Mouse (Mus musculus) mature B cell (primary cell): Measurements from ENCODE around the gene Psmd9.

ENCODE experiments used
- in situ Hi-C: fragments of 300-500 bp; cut with MboI; formaldehyde crosslinking; loops from 2 replicates; pipeline ENCODE4 v1.14.3; 2019

Psmd9 gene

GRCm38 (mm10) chr5:123169284-123169683 is at the start of gene Psmd9:
Gene Psmd9, plus strand, starts transcription at chr5:123169413.
- in situ Hi-C loops, result no loop called here

DNA sequence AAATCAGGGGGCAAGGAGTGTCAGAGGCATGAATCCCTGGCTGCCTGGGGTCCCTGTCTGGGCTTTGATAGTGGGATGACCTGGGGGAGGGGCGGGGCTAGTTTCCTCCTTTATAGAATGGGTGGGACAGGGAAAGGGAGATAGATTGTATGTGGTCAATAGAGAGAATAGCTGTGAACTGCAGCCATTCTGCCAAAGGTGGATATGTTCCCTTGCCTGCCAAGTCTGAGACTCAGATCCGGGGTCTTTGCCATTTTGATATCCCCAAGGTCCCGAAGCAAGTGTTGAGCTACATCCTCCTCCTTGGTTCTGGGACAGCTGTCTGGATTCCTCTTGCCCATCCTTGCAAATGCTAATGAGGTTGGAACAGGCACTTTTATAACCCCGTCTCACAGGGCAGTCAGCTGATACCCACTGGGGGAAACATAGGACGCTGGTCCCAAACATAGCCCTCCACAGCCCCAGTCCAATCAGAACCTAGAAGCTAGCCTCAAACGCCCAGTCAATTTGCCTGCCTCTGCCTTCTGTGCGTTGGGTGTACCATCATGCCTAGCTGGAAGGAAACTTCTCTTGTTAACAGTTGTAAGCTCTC is 48.5 kb upstream of the Psmd9 start:
- in situ Hi-C loops, result no loop called here

- in situ Hi-C loops, result no loop called here
Observed at GRCm38 (mm10) chr5:123122181-123122580, 47.0 kb upstream of the Psmd9 start.

DNA sequence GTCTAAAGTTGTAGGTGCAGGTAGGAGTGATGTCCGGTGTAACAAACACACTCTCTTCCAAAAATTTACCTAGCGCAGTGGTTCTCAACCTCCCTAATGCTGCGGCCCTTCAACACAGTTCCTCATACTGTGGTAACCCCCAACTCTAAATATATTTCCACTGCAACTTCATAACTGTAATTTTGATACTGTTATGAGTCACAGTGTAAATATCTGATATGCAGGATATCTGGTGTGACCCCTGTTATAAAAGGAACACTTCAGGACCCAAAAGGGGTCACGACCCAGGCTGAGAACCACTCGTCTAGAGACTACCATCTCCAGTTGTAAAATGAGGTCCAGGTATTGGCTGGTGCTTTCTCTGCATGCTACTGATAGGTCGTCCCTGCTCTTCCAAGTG is 44.1 kb upstream of the Psmd9 start:
- in situ Hi-C loops, result no loop called here

DNA sequence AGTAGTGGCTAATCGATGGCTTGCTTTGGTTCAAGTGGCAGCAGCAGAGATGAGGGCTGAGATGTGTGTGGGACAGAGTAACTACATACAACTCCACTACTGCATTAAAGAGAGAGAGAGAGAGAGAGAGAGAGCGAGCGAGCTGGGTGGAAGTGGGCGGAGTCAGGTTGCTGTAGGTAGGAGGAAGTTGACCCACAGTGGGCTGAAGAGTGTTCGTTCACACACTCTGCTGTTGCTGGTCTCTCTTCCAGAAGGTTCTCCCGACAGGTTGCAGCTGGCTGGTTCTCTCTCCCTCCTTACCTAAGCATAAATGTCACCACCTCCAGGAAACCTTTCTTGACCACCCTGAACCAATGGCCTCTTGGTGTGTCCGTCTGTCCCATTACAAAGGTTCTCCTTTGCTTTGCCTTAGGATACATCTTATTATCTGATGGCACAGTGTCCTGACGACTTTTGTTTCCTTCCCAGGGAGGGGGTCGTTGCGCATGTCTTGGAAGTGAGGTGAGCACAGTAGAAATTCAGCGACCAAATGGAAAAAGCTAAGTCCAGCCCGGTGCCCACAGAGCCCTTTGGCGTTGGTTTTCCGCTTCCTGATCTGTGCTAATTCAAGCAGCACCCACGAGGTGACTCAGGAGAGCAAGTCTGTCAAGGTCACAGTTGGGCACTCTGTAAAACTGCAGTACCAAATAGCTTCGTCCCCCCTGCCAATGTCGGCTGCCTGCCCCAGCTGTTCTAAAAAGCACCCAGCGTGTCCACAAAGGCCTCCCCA is 43.4 kb upstream of the Psmd9 start:
- in situ Hi-C loops, result no loop called here

- in situ Hi-C loops, result no loop called here
Observed at GRCm38 (mm10) chr5:123127031-123127430, 42.2 kb upstream of the Psmd9 start.

DNA sequence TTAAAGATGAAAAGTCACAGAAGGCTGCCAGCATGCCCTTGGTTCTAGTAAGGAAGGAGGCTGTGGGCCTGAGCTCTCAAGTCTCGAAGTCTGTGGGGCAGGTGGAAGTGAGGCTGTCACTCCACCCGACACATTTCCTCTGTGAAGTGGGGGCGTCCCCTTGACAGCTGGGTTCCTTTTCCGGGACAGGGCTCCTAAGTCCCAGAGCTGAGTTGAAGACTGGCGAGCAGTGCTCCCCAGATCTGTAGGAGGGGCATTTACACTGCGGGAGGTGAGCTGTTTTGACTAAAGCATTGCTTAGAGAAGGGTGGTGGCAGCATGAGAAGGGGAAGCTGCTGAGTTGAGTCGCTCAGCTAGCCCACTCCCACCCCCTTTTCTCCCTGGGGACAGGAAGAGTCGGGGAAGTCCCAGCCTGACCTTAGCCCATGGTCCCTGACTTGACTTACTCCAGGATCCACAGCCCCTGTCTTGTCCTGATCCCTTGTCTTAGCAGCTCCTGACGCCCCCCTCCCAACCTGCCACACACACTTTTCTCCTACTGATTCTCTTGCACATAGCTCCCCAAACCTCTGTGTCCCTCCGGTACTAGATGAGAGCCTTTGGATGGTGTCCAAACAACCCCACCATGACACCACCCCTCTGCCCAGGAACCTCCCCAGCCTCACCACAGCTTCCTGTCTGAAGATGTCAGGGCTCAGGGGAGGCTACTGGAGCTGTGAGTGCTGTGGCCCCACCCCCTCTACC is 40.6 kb upstream of the Psmd9 start:
- in situ Hi-C loops, result no loop called here

- in situ Hi-C loops, result no loop called here
Observed at GRCm38 (mm10) chr5:123129170-123129757, 39.9 kb upstream of the Psmd9 start.

- in situ Hi-C loops, result loop anchor here (5.0 kb wide), 1 partner anchor 68 kb away; no protein-coding TSS in a partner anchor
Observed at GRCm38 (mm10) chr5:123130030-123130813, 39.0 kb upstream of the Psmd9 start.

- in situ Hi-C loops, result loop anchor here (5.0 kb wide), 1 partner anchor 68 kb away; no protein-coding TSS in a partner anchor
Observed at GRCm38 (mm10) chr5:123130814-123131148, 38.4 kb upstream of the Psmd9 start.

DNA sequence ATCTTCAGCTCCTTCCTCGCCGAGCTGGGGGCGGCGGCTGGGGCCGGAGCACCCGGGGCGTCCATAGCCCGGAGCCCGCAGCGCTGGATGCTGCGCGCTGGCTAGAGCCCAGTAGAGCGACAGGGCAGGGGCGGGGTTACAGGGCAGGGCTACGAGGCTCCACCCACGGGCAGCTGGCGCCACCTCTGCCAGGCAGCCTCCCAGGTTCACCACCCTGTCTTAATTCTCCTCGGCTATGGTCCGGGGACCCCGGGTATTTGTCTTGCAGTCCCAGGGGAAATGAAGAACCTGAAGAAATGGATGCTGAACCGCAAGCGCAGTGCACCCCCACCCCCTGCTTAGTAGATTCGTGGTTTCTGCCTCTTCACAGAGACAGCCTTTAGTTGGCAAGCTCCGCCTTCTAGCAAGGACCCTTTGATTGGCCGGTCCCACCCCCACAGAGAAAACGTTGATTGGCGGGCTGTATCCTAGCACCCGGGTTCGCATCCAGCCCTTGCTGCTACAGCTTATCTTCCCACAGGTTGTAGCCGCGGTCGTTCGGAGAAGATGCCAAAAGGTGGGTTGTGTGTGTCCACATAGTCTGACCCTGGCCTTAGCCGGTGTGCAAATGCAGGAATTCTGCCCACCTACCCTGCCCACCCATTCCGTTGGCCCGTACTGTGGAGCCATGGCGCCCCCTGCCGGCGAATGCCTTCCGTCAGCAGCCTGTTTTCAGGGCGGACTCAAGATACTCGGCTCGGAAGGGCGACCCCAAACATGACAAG is 36.7 kb upstream of the Psmd9 start, which contains the start of gene Rhof:
TSS of gene Rhof (minus strand) at position 385 of the 764 bp plus-strand sequence.
- in situ Hi-C loops, result loop anchor here (5.0 kb wide), 1 partner anchor 70 kb away; no protein-coding TSS in a partner anchor

DNA sequence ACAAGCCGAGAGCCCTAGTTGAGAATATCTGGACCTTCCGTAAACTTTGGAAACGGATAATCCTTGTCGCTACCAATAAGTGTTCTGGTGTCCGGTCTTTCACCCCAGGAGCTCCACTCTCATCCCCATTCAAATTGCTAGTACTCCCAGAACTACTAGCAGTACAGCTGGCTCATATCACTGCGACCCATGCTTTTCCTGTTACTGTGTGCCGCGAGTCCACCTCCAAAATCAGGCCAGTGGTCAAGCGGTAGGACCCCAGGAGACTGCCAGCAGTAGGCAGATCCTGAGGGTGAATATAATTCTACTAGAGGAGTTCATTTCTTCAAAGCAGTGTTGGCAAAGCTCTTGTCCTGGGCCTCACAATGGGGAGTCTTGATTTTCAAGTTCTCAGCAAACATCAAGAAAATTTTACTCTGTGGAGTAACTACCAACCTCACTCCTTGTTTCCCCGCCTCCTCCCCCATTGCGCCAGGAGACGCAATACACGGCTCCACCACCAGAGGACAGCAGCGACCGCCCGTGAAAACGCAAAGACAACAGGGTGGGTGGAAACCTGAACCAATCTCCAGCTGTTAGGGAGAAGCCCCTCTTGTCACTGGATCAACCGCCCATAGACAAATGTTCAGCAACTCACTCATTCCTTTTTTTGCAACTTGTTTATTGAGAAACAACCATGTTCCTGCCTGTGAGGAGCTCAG is 36.0 kb upstream of the Psmd9 start:
- in situ Hi-C loops, result loop anchor here (5.0 kb wide), 1 partner anchor 71 kb away; no protein-coding TSS in a partner anchor

GRCm38 (mm10) chr5:123133784-123134143 is 35.4 kb upstream of the Psmd9 start:
- in situ Hi-C loops, result loop anchor here (5.0 kb wide), 1 partner anchor 71 kb away; no protein-coding TSS in a partner anchor

GRCm38 (mm10) chr5:123134186-123134874 is 34.9 kb upstream of the Psmd9 start:
- in situ Hi-C loops, result loop anchor here (5.0 kb wide), 1 partner anchor 72 kb away; no protein-coding TSS in a partner anchor

GRCm38 (mm10) chr5:123134875-123135382 is 34.3 kb upstream of the Psmd9 start:
- in situ Hi-C loops, result loop anchor here (5.0 kb wide), 1 partner anchor 73 kb away; no protein-coding TSS in a partner anchor

DNA sequence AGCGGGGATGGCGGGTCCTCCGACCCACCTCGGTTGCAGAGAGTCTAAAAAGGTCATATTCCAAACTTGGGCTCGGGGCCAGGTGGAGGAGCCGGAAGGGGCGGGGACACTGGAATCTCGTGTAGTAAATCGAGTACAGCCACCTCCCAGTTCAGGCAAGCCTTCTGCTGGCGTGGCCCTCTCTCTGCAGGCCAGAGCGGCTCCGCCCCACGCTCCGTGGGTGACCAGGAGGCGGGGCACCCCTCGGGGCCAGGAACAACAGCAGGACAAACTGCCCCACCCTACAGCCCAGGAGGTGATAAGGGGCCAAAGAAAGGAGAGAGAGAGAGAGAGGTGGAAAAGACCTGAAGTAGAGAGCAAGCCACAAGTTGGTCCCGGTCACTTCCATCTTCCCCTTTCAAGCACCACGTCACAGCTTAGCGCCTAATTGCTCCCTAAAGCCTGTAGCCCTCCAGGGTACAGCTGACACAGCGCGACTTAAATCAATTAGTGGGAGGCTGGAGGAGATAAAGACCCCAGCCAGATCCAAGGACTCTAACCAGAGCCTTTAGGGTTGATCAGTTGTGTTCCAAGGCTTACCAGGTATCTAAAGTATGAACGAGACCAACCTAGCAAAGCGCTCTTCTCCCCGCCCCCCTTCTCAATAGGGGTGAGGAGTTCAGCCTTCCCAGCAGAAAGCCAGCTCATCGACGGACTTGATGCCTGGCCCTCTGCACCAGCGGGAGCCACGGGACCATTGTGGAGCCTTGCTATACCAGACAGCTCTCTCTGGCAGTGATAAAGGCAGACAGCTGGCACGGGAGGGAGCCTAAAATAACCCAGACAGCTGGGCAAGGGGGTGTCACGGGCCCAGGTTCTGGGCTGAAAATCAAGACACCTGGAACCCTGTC is 33.5 kb upstream of the Psmd9 start:
- in situ Hi-C loops, result no loop called here

GRCm38 (mm10) chr5:123136361-123137043 is 32.7 kb upstream of the Psmd9 start:
- in situ Hi-C loops, result no loop called here
